Mouse (Mus musculus): ENCODE data around the gene Rgs9bp. TPM values are rescaled to one million over a fixed set of nuclear protein-coding genes. Genes with fewer than 3 reads are reported as not detected.
"Not testable (repeated sequence)": the region's sequence is repeated elsewhere in the genome, so short reads cannot be mapped to it uniquely, and the experiment has no call there.

The Rgs9bp gene
- total RNA-seq, 2 experiments from 2014 or later, result 0.23 to 0.37 TPM

GRCm38 (mm10) chr7:35583476-35584025 is 1.8 kb downstream of the Rgs9bp start:
- no peak for DNase-seq

- no peak for DNase-seq
Observed at GRCm38 (mm10) chr7:35582719-35583118, 2.7 kb downstream of the Rgs9bp start.

DNA sequence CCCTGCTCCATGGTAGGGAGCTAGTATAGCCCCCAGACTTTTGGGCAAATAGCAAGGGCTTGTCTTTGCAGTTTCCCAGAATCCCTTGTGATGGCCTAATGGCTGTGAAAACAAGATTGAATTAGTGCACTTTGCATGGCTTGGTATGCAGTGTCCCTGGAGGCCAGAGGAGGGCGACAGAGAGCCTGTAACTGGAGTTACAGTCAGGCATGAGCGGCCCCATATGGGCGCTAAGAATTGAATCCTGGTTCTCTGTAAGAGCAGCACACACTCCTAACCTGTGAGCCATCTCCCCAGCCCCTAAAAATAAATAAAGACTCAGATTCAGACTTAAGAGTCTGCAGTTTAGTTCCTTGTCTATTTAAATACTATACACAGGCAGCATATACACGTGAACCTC is 5.5 kb downstream of the Rgs9bp start:
- DNase-seq, result no peak

DNA sequence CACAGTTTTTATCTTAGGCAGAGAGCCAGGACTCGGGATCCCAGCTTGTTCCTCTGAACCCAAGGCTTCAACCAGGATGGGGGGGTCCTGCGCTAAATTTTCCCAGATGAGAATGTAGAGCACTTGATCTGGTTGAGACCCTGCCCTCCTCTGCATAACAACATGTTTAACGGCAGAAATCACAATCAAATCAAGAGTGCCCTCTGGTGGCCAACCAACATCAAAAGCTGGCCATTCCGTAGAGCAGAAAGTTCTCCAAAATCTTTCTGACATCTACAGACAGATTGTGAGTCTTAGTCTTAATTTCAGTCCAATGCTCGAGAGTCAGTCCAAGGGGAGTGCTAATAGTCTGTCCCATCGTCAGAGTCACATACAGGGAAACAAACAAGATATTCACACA is 14.5 kb downstream of the Rgs9bp start:
- DNase-seq, result not testable (repeated sequence)

- not testable (repeated sequence) for DNase-seq
Observed at GRCm38 (mm10) chr7:35569724-35570123, 15.7 kb downstream of the Rgs9bp start.

DNA sequence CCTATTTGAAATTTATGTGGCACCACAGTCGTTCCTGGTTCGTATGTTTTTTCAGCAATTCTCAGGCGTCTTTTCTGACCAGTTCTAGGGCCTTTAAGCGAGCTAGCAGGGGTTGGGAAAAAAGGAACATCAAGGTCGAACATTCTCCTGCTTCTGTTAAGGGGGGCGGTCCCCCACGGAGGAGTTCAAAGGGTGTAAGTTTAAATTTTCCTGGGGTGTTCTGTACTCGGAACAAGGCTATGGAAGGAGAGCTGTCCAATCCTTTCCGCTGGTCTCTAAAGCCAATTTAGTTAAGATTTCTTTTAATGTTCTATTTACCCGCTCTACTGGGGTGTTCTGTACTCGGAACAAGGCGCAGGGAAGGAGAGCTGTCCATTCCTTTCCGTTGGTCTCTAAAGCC is 19.4 kb downstream of the Rgs9bp start:
- DNase-seq, result not testable (repeated sequence)

GRCm38 (mm10) chr7:35564872-35565271 is 20.5 kb downstream of the Rgs9bp start:
- DNase-seq, result not testable (repeated sequence)

DNA sequence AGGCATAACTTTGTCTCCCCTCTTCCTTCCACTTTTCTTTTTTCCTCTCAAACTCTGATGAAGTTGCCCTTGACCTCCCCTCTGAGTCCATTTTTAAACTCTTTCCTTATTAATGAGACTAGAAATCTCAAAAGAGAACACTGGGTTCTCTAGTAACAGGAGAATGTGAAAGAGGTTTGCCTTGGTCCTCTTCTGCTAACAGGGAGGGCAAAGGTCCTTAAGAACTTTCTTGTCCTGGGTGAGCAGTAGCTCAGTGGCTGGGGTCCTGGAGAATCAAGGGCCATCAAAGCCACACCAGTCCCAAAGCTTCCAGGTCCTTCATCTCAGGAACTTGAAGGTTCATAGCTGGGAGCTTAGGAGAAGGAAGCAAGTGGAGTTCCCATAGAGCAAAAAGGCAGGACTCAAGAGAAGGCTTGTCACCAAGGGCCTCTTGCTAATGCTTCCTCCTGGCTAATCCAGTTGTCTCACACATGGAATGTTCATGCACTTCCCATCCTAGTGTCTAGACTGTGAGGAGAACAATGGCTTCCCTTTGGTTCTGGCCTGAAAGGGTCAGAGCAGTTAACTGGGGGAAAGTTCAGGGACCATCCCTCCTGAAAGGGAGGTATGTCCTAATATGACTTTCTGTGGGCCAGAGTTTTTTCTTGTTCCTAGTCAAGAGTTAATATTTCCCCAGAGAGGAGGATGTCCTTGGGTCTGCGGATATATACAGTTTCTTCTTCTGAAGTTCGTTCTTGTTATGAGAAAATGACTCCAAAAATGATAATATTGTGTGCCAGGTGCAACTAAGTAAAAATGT is 21.1 kb downstream of the Rgs9bp start:
- no peak for DNase-seq

GRCm38 (mm10) chr7:35563071-35563470 is 22.3 kb downstream of the Rgs9bp start:
- DNase-seq, result no peak

DNA sequence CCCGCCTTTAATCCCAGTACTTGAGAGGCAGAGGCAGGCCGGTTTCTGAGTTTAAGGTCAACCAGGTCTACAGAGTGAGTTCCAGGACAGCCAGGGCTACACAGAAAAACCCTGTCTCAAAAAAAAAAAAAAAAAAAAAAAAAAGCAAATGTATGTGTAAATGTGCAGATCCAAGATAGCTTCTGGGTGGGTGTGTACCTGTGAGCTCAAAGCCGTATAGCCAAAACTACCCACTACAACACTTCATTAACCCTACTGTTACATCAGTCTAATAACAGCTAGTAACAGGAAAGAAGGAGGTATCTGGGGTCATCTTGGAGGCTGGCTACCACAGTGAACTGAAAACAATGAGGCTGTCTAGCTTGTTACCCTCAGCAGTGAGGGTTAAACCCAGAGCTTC is 25.5 kb downstream of the Rgs9bp start:
- no peak for DNase-seq

DNA sequence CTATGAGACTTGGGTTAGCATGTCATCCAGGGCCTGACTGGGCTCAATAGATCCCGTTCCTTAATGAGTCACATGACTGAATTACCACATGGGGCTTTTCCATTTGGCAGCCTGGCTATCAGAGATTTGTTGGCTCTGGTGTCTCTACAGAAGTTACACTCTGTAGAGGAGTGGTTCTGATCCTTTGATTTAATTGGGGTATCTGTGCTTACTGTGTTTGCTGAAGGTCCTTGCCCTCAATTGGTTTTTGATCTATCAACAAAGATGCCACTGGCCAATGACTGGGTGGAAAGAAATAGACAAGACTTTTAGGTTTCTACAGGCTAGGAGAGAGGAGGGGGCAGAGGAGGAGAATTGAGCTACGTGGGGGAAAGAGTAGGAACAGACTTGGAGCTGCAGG is 26.7 kb downstream of the Rgs9bp start:
- DNase-seq, result no peak

DNA sequence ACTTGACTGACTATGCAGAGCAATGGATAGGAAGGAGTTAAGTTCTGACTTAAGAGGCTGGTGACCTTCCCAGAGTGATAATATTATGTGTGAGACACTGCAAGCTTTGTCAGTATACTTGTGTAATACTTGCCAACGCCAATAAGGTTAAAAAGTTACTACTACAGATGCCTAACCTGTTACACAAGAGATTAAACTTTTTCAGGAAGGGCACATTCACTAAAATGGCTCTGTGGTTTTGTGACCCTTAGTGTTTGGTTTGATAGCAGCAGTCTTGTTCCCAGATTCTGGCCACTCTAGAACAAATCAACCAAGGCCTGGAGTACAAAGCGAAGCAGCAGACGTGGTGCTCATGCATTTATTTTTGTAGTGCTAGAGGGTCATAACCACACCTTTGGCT is 27.8 kb downstream of the Rgs9bp start:
- DNase-seq, result no peak

GRCm38 (mm10) chr7:35556905-35557304 is 28.5 kb downstream of the Rgs9bp start:
- DNase-seq, result no peak

GRCm38 (mm10) chr7:35556205-35556603 is 29.2 kb downstream of the Rgs9bp start, which contains the start of gene Nudt19:
Nudt19 (minus strand) TSS chr7:35556304.
- DNase-seq, result no peak

- peak; percentile 91 to 92 for DNase-seq
Observed at GRCm38 (mm10) chr7:35555224-35556204, 29.9 kb downstream of the Rgs9bp start.

- DNase-seq, result peak; percentile 19 to 45
Observed at GRCm38 (mm10) chr7:35554605-35555175, 30.7 kb downstream of the Rgs9bp start.

- peak; percentile 9 to 31 for DNase-seq
Observed at GRCm38 (mm10) chr7:35553751-35554604, 31.4 kb downstream of the Rgs9bp start.

DNA sequence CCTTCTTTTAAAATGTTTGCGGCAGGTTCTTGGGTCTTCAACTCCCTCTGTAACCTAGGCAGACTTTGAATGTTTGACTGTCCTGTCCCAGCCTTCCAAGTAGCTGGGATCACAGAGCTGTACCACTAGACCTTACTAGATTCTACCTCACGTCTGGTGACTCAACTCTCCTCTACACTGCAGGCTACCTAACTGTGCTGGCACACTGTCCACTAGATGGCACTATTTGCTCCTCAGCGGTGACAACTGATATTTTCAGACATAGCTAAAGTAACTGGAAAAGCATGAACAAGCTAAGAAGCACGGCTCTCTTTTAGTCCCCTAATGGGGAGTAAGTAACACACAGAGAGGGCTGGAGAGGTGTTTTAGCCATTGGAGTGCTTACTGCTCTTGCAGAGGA is 39.5 kb downstream of the Rgs9bp start:
- peak; percentile 32 to 45 for DNase-seq

DNA sequence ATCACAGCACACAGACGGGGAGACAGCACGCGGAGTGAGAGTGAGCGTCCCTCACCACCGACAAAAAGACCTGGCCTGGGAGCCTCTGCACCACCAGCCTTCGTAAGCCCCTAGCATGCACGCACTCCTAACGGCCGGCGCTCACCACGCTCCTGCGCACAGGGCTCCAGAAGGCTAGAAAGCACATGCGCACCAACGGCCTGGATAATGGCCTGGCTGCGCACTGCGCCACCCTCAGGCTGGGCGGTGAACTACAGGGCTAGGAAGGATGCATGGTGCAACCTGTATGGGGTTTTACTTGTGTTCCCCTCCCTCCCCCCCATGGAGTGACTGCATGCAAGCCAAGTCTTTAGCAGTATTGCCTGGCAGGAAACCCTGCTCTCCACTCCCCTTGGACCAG is 47.8 kb downstream of the Rgs9bp start, which contains the start of gene Tdrd12:
TSS of gene Tdrd12 (minus strand) at position 184 of the 400 bp plus-strand sequence.
- DNase-seq, result no peak

GRCm38 (mm10) chr7:35535750-35536512 is 49.5 kb downstream of the Rgs9bp start:
- DNase-seq, result no peak

- not testable (repeated sequence) for DNase-seq
Observed at GRCm38 (mm10) chr7:35530544-35530943, 54.8 kb downstream of the Rgs9bp start.
